Mouse (Mus musculus) intestine, embryonic 15.5 days (tissue): Measurements from ENCODE around the gene Sox5. TPM values are rescaled to one million over a fixed set of nuclear protein-coding genes. Genes with fewer than 3 reads are reported as not detected.
"Not testable (repeated sequence)": the region's sequence is repeated elsewhere in the genome, so short reads cannot be mapped to it uniquely, and the experiment has no call there.

ENCODE experiments used
- ATAC-seq: fragments of 200-750 bp; cut with Nextera tagmentation; 2 replicates; pipeline ENCODE4 v1.8.0; 2017; ENCODE audit warnings: moderate TSS enrichment, moderate library complexity
- H3K27ac ChIP-seq: fragments of 300-500 bp; sonication (generic); 2 replicates; pipeline ENCODE4 v1.5.1; 2015; ENCODE audit warnings: mild to moderate bottlenecking, inconsistent platforms
- H3K27me3 ChIP-seq: fragments of 300-500 bp; sonication (generic); replicated peaks from 2 replicates; pipeline ENCODE4 v1.6.1; 2015; ENCODE audit warnings: inconsistent platforms
- H3K36me3 ChIP-seq: fragments of 300-500 bp; sonication (generic); 2 replicates; pipeline ENCODE4 v1.6.1; 2015; ENCODE audit warnings: inconsistent platforms
- H3K4me1 ChIP-seq: fragments of 300-500 bp; sonication (generic); replicated peaks from 2 replicates; pipeline ENCODE4 v1.6.1; 2015; ENCODE audit warnings: inconsistent platforms
- H3K4me2 ChIP-seq: fragments of 300-500 bp; sonication (generic); replicated peaks from 2 replicates; pipeline ENCODE4 v1.6.1; 2015; ENCODE audit warnings: mild to moderate bottlenecking, inconsistent platforms
- H3K4me3 ChIP-seq: fragments of 300-500 bp; sonication (generic); replicated peaks from 2 replicates; pipeline ENCODE4 v1.5.1; 2015; ENCODE audit warnings: inconsistent platforms
- H3K9ac ChIP-seq: fragments of 300-500 bp; sonication (generic); 2 replicates; pipeline ENCODE4 v1.6.1; 2015; ENCODE audit warnings: inconsistent platforms
- H3K9me3 ChIP-seq: fragments of 300-500 bp; sonication (generic); 2 replicates; pipeline ENCODE4 v1.6.1; 2016; ENCODE audit warnings: inconsistent platforms
- WGBS: fragments of 180-500 bp; shearing (Covaris S2); methylation state at CpG from one replicate; pipeline ENCODE4 v1.1.7; 2015; 5-methylcytosine and 5-hydroxymethylcytosine counted together
- polyA plus RNA-seq: library from polyadenylated mRNA; unstranded; fragments of >200 nt; fragmentation: Nextera tagmentation; extraction: Ambion mirVana; gene quantifications from 2 replicates; pipeline ENCODE4 v1.2.1, GENCODE M21; 2015

Sox5 gene
- polyA plus RNA-seq, 1 experiment from 2014 or later, result 12.9 TPM

GRCm38 (mm10) chr6:144251222-144252170, 530.3 kb downstream of the Sox5 start:
- Histone ChIP-seq H3K4me2 (no peak overlapping the region), H3K4me1 (no peaks in the 10 kb centered on the region), H3K36me3 (no peaks in the 10 kb centered on the region), H3K9ac (no peak overlapping the region), H3K27ac (no peak overlapping the region), H3K4me3 (no peak overlapping the region), H3K27me3 (no peaks in the 10 kb centered on the region), H3K9me3 (no peaks in the 10 kb centered on the region)
- 63% methylated on average over 18 of the region's 18 CpGs for WGBS
- ATAC-seq, result no peak

- Histone ChIP-seq H3K9me3 (no peaks in the 10 kb centered on the region), H3K27ac (no peak overlapping the region), H3K4me2 (no peak overlapping the region), H3K9ac (no peak overlapping the region), H3K27me3 (no peaks in the 10 kb centered on the region), H3K36me3 (no peaks in the 10 kb centered on the region), H3K4me1 (no peaks in the 10 kb centered on the region), H3K4me3 (no peak overlapping the region)
- 54% methylated on average over 6 of the region's 6 CpGs for WGBS
- no peak for ATAC-seq
Observed at GRCm38 (mm10) chr6:144250625-144251181, 531.1 kb downstream of the Sox5 start.

GRCm38 (mm10) chr6:144236581-144236980, 545.2 kb downstream of the Sox5 start:
- H3K27me3 ChIP-seq, result no peaks in the 10 kb centered on the region
- H3K9me3 ChIP-seq, result no peaks in the 10 kb centered on the region
- no peak overlapping the region for H3K9ac ChIP-seq
- no peaks in the 10 kb centered on the region for H3K4me1 ChIP-seq
- no peak for ATAC-seq
- no peaks in the 10 kb centered on the region for H3K36me3 ChIP-seq
- no peak overlapping the region for H3K4me3 ChIP-seq
- 76% methylated on average over 11 of the region's 11 CpGs for WGBS
- H3K4me2 ChIP-seq, result no peak overlapping the region
- no peak overlapping the region for H3K27ac ChIP-seq

GRCm38 (mm10) chr6:144203970-144204369, 577.8 kb downstream of the Sox5 start:
- no peak for ATAC-seq
- 58% methylated on average over 8 of the region's 8 CpGs for WGBS
- no peak overlapping the region for H3K4me3 ChIP-seq

GRCm38 (mm10) chr6:144203013-144203412, 578.8 kb downstream of the Sox5 start:
- 49% methylated on average over 12 of the region's 12 CpGs for WGBS
- ATAC-seq, result no peak
- no peaks in the 10 kb centered on the region for H3K36me3 ChIP-seq
- no peak overlapping the region for H3K27ac ChIP-seq
- no peaks in the 10 kb centered on the region for H3K27me3 ChIP-seq
- no peak overlapping the region for H3K4me2 ChIP-seq
- no peak overlapping the region for H3K9ac ChIP-seq
- H3K4me1 ChIP-seq, result no peaks in the 10 kb centered on the region
- H3K9me3 ChIP-seq, result no peaks in the 10 kb centered on the region
- H3K4me3 ChIP-seq, result no peak overlapping the region

More at GRCm38 (mm10) chr6:144203970-144204369, 577.8 kb downstream of the Sox5 start:
- no peak overlapping the region for H3K4me2 ChIP-seq
- no peak overlapping the region for H3K9ac ChIP-seq
- H3K4me1 ChIP-seq, result no peaks in the 10 kb centered on the region
- H3K27me3 ChIP-seq, result no peaks in the 10 kb centered on the region
- H3K9me3 ChIP-seq, result no peaks in the 10 kb centered on the region
- H3K27ac ChIP-seq, result no peak overlapping the region
- H3K36me3 ChIP-seq, result no peaks in the 10 kb centered on the region

- Histone ChIP-seq H3K36me3 (no peaks in the 10 kb centered on the region), H3K4me3 (no peak overlapping the region), H3K4me2 (no peak overlapping the region), H3K27ac (no peak overlapping the region), H3K27me3 (no peaks in the 10 kb centered on the region), H3K4me1 (no peaks in the 10 kb centered on the region), H3K9me3 (no peaks in the 10 kb centered on the region), H3K9ac (no peak overlapping the region)
- no peak for ATAC-seq
- WGBS, result 88% methylated on average over 5 of the region's 5 CpGs
Observed at GRCm38 (mm10) chr6:144201402-144202040, 580.3 kb downstream of the Sox5 start.

- H3K4me1 ChIP-seq, result no peaks in the 10 kb centered on the region
- ATAC-seq, result no peak
- no peak overlapping the region for H3K4me2 ChIP-seq
- H3K36me3 ChIP-seq, result no peaks in the 10 kb centered on the region
- H3K9me3 ChIP-seq, result no peaks in the 10 kb centered on the region
- WGBS, result 81% methylated on average over 16 of the region's 16 CpGs
- H3K4me3 ChIP-seq, result no peak overlapping the region
- H3K27me3 ChIP-seq, result no peaks in the 10 kb centered on the region
- H3K9ac ChIP-seq, result no peak overlapping the region
- H3K27ac ChIP-seq, result no peak overlapping the region
Observed at GRCm38 (mm10) chr6:144197209-144198119, 584.3 kb downstream of the Sox5 start.

- H3K36me3 ChIP-seq, result no peaks in the 10 kb centered on the region
- H3K4me2 ChIP-seq, result no peak overlapping the region
- no peaks in the 10 kb centered on the region for H3K4me1 ChIP-seq
- ATAC-seq, result no peak
- no peaks in the 10 kb centered on the region for H3K27me3 ChIP-seq
- WGBS, result 78% methylated on average over 14 of the region's 14 CpGs
- no peak overlapping the region for H3K9ac ChIP-seq
- no peak overlapping the region for H3K4me3 ChIP-seq
- H3K9me3 ChIP-seq, result no peaks in the 10 kb centered on the region
- H3K27ac ChIP-seq, result no peak overlapping the region
Observed at GRCm38 (mm10) chr6:144195934-144196333, 585.8 kb downstream of the Sox5 start.

GRCm38 (mm10) chr6:144183087-144183486, 598.7 kb downstream of the Sox5 start:
- H3K4me3 ChIP-seq, result no peak overlapping the region
- no peaks in the 10 kb centered on the region for H3K4me1 ChIP-seq
- H3K4me2 ChIP-seq, result no peak overlapping the region
- no peaks in the 10 kb centered on the region for H3K9me3 ChIP-seq
- whole genome bisulfite sequencing, result 87% methylated on average over 3 of the region's 3 CpGs
- no peak overlapping the region for H3K9ac ChIP-seq
- no peak overlapping the region for H3K27ac ChIP-seq
- H3K36me3 ChIP-seq, result no peaks in the 10 kb centered on the region
- no peak for ATAC-seq
- no peaks in the 10 kb centered on the region for H3K27me3 ChIP-seq

- not testable (repeated sequence) for ATAC-seq, H3K27me3 ChIP-seq, H3K4me3 ChIP-seq, H3K4me1 ChIP-seq, H3K9me3 ChIP-seq, H3K9ac ChIP-seq, H3K4me2 ChIP-seq, H3K36me3 ChIP-seq, H3K27ac ChIP-seq
- 93% methylated on average over 13 of the region's 13 CpGs for WGBS
Observed at GRCm38 (mm10) chr6:144182429-144182828, 599.3 kb downstream of the Sox5 start.

- Histone ChIP-seq H3K27me3 (no peaks in the 10 kb centered on the region), H3K36me3 (no peaks in the 10 kb centered on the region), H3K27ac (no peak overlapping the region), H3K4me1 (no peaks in the 10 kb centered on the region), H3K4me2 (peak overlapping the region; percentile 30; the same call in 1 of the 2 replicates), H3K4me3 (no peak overlapping the region), H3K9ac (no peak overlapping the region), H3K9me3 (no peaks in the 10 kb centered on the region)
- ATAC-seq, result no peak
- WGBS, result 52% methylated on average over 12 of the region's 12 CpGs
Observed at GRCm38 (mm10) chr6:144181083-144181866, 600.5 kb downstream of the Sox5 start.
